Mouse (Mus musculus): Measurements from ENCODE around the gene Kif16b. TPM values are rescaled to one million over a fixed set of nuclear protein-coding genes. Genes with fewer than 3 reads are reported as not detected.

Gene Kif16b
- polyA plus RNA-seq, 1 experiment from 2014 or later = 10.5 TPM

DNA sequence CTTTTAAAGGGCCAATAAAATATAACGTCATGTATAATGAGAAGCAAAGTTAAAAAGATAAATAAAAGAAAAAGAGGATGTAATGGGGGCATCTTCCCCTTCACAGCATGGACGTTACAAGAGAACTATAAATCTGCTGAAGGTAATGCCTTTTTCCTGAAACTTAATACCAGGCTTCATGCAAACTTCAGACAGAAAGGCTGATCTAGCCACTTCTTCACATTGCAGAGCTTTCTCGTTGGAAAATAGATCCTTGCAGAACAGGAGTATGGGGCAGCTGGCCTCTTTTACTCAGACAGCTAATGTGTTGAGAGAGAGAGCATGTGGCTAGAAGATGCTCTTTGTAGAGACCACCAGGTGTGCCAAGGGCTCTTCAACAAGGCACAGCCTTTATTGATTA is 276.2 kb downstream of the Kif16b start:
- no peak for ATAC-seq (ENCODE audit: low read depth)
- H3K36me3 ChIP-seq (ENCODE audit: control insufficient read depth, insufficient read depth, low read length) = no peaks in the 10 kb centered on the region
- no peak overlapping the region for H3K4me2 ChIP-seq (ENCODE audit: low read depth, low read length)
- H3K27ac ChIP-seq (ENCODE audit: low read length) = no peak overlapping the region
- no peaks in the 10 kb centered on the region for H3K4me1 ChIP-seq (replicated peaks; ENCODE audit: control insufficient read depth, insufficient read depth, low read length)
- no peaks in the 10 kb centered on the region for H3K9me3 ChIP-seq (ENCODE audit: control insufficient read depth, low read length)
- H3K27me3 ChIP-seq (ENCODE audit: control insufficient read depth, insufficient read depth, low read depth, low read length) = no peaks in the 10 kb centered on the region
- 45% methylated on average over 3 of the region's 3 CpGs for WGBS
- no peak overlapping the region for H3K9ac ChIP-seq (ENCODE audit: low read length)
- H3K4me3 ChIP-seq (ENCODE audit: low read length) = no peak overlapping the region

- no peak overlapping the region for H3K4me2 ChIP-seq (ENCODE audit: low read depth, low read length)
- WGBS = 77% methylated on average over 2 of the region's 2 CpGs
- no peak for ATAC-seq (ENCODE audit: low read depth)
- no peak overlapping the region for H3K9ac ChIP-seq (ENCODE audit: low read length)
- H3K27ac ChIP-seq (ENCODE audit: low read length) = no peak overlapping the region
- 0 out of 2 replicates have a peak, but pooled peaks cover 2% of the 10 kb centered on the region for H3K36me3 ChIP-seq (ENCODE audit: control insufficient read depth, insufficient read depth, low read length)
- H3K27me3 ChIP-seq (ENCODE audit: control insufficient read depth, insufficient read depth, low read depth, low read length) = no peaks in the 10 kb centered on the region
- no peaks in the 10 kb centered on the region for H3K4me1 ChIP-seq (replicated peaks; ENCODE audit: control insufficient read depth, insufficient read depth, low read length)
- H3K9me3 ChIP-seq (ENCODE audit: control insufficient read depth, low read length) = no peaks in the 10 kb centered on the region
- no peak overlapping the region for H3K4me3 ChIP-seq (ENCODE audit: low read length)
Observed at GRCm38 (mm10) chr2:142624254-142624653, 277.1 kb downstream of the Kif16b start.

GRCm38 (mm10) chr2:142621152-142621551 is 280.2 kb downstream of the Kif16b start:
- H3K4me3 ChIP-seq (ENCODE audit: low read length) = no peak overlapping the region
- H3K9ac ChIP-seq (ENCODE audit: low read length) = no peak overlapping the region
- no peaks in the 10 kb centered on the region for H3K27me3 ChIP-seq (ENCODE audit: control insufficient read depth, insufficient read depth, low read depth, low read length)
- H3K9me3 ChIP-seq (ENCODE audit: control insufficient read depth, low read length) = no peaks in the 10 kb centered on the region
- no peak overlapping the region for H3K4me2 ChIP-seq (ENCODE audit: low read depth, low read length)
- 79% methylated on average over 4 of the region's 4 CpGs for WGBS
- 0 out of 2 replicates have a peak, but pooled peaks cover 3% of the 10 kb centered on the region for H3K36me3 ChIP-seq (ENCODE audit: control insufficient read depth, insufficient read depth, low read length)
- H3K4me1 ChIP-seq (replicated peaks; ENCODE audit: control insufficient read depth, insufficient read depth, low read length) = no peaks in the 10 kb centered on the region
- H3K27ac ChIP-seq (ENCODE audit: low read length) = no peak overlapping the region
- ATAC-seq (ENCODE audit: low read depth) = no peak

DNA sequence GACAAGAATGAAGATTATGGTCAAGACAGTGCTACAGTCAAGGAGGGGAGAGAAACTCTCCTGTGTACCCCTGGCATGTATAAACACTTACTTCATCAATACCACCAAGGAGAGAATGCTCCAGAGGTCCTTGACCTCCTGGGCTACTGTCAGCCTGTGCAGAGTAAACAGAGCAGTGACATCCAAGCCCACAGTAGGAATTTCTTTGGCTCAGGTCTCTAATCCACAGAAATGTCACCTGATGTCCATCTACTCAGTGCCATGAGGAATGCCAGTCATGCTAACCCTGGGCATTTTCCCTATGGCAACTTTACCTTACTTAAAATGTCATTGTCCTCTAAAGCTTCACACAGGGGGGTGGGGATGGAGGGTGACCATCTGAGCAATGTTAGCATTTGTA is 281.4 kb downstream of the Kif16b start:
- H3K27me3 ChIP-seq (ENCODE audit: control insufficient read depth, insufficient read depth, low read depth, low read length) = no peaks in the 10 kb centered on the region
- no peak overlapping the region for H3K4me3 ChIP-seq (ENCODE audit: low read length)
- ATAC-seq (ENCODE audit: low read depth) = no peak
- H3K9ac ChIP-seq (ENCODE audit: low read length) = no peak overlapping the region
- H3K9me3 ChIP-seq (ENCODE audit: control insufficient read depth, low read length) = no peaks in the 10 kb centered on the region
- 0 out of 2 replicates have a peak, but pooled peaks cover 3% of the 10 kb centered on the region for H3K36me3 ChIP-seq (ENCODE audit: control insufficient read depth, insufficient read depth, low read length)
- no peak overlapping the region for H3K27ac ChIP-seq (ENCODE audit: low read length)
- H3K4me1 ChIP-seq (replicated peaks; ENCODE audit: control insufficient read depth, insufficient read depth, low read length) = no peaks in the 10 kb centered on the region
- H3K4me2 ChIP-seq (ENCODE audit: low read depth, low read length) = no peak overlapping the region

DNA sequence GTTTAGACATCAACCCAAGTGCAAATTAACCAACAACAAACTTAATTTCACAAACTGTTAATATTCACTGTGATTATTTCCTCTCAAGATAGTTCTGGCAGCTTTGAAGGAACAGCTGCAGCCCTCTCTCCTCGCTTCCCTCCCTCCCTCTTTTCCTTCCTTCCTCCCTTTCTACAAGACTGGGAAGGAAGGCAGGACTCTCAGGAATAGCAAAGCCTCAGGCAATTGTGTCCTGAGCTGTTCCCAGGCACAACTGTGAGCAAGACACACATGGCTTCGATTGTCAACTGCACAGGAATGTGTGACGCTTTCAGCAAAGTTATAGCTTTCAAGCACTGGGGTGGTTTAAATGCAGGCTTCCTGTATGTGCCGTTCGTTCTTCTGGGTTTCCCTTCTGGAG is 286.8 kb downstream of the Kif16b start:
- Histone ChIP-seq H3K9me3 (ENCODE audit: control insufficient read depth, low read length) (no peaks in the 10 kb centered on the region), H3K4me3 (ENCODE audit: low read length) (no peak overlapping the region), H3K4me1 (replicated peaks; ENCODE audit: control insufficient read depth, insufficient read depth, low read length) (no peaks in the 10 kb centered on the region), H3K9ac (ENCODE audit: low read length) (no peak overlapping the region), H3K36me3 (ENCODE audit: control insufficient read depth, insufficient read depth, low read length) (0 out of 2 replicates have a peak, but pooled peaks cover 3% of the 10 kb centered on the region), H3K27ac (ENCODE audit: low read length) (no peak overlapping the region), H3K4me2 (ENCODE audit: low read depth, low read length) (no peak overlapping the region), H3K27me3 (ENCODE audit: control insufficient read depth, insufficient read depth, low read depth, low read length) (no peaks in the 10 kb centered on the region)
- 57% methylated on average over 5 of the region's 5 CpGs for WGBS
- no peak for ATAC-seq (ENCODE audit: low read depth)

- Histone ChIP-seq H3K36me3 (ENCODE audit: control insufficient read depth, insufficient read depth, low read length) (no peaks in the 10 kb centered on the region), H3K27me3 (ENCODE audit: control insufficient read depth, insufficient read depth, low read depth, low read length) (no peaks in the 10 kb centered on the region), H3K9ac (ENCODE audit: low read length) (no peak overlapping the region), H3K9me3 (ENCODE audit: control insufficient read depth, low read length) (no peaks in the 10 kb centered on the region), H3K4me3 (ENCODE audit: low read length) (no peak overlapping the region), H3K27ac (ENCODE audit: low read length) (no peak overlapping the region), H3K4me2 (ENCODE audit: low read depth, low read length) (no peak overlapping the region), H3K4me1 (replicated peaks; ENCODE audit: control insufficient read depth, insufficient read depth, low read length) (no peaks in the 10 kb centered on the region)
- no peak for ATAC-seq (ENCODE audit: low read depth)
- WGBS = 86% methylated on average over 5 of the region's 5 CpGs
Observed at GRCm38 (mm10) chr2:142612359-142612953, 288.9 kb downstream of the Kif16b start.

- no peak overlapping the region for H3K9ac ChIP-seq (ENCODE audit: low read length)
Observed at GRCm38 (mm10) chr2:142611113-142611512, 290.2 kb downstream of the Kif16b start.

GRCm38 (mm10) chr2:142610206-142610605 is 291.1 kb downstream of the Kif16b start:
- H3K27me3 ChIP-seq (ENCODE audit: control insufficient read depth, insufficient read depth, low read depth, low read length) = no peaks in the 10 kb centered on the region
- no peaks in the 10 kb centered on the region for H3K36me3 ChIP-seq (ENCODE audit: control insufficient read depth, insufficient read depth, low read length)
- no peak overlapping the region for H3K4me2 ChIP-seq (ENCODE audit: low read depth, low read length)
- H3K27ac ChIP-seq (ENCODE audit: low read length) = no peak overlapping the region
- no peaks in the 10 kb centered on the region for H3K9me3 ChIP-seq (ENCODE audit: control insufficient read depth, low read length)
- H3K4me3 ChIP-seq (ENCODE audit: low read length) = no peak overlapping the region
- no peak overlapping the region for H3K9ac ChIP-seq (ENCODE audit: low read length)
- no peak for ATAC-seq (ENCODE audit: low read depth)
- H3K4me1 ChIP-seq (replicated peaks; ENCODE audit: control insufficient read depth, insufficient read depth, low read length) = no peaks in the 10 kb centered on the region
- 63% methylated on average over 5 of the region's 5 CpGs for WGBS

More at GRCm38 (mm10) chr2:142611113-142611512, 290.2 kb downstream of the Kif16b start:
- no peak for ATAC-seq (ENCODE audit: low read depth)
- H3K36me3 ChIP-seq (ENCODE audit: control insufficient read depth, insufficient read depth, low read length) = no peaks in the 10 kb centered on the region
- no peaks in the 10 kb centered on the region for H3K4me1 ChIP-seq (replicated peaks; ENCODE audit: control insufficient read depth, insufficient read depth, low read length)
- H3K4me2 ChIP-seq (ENCODE audit: low read depth, low read length) = no peak overlapping the region
- no peaks in the 10 kb centered on the region for H3K27me3 ChIP-seq (ENCODE audit: control insufficient read depth, insufficient read depth, low read depth, low read length)
- H3K4me3 ChIP-seq (ENCODE audit: low read length) = no peak overlapping the region
- no peaks in the 10 kb centered on the region for H3K9me3 ChIP-seq (ENCODE audit: control insufficient read depth, low read length)
- H3K27ac ChIP-seq (ENCODE audit: low read length) = no peak overlapping the region
- WGBS = 85% methylated on average over 6 of the region's 6 CpGs

- H3K9me3 ChIP-seq (ENCODE audit: control insufficient read depth, low read length) = no peaks in the 10 kb centered on the region
- no peaks in the 10 kb centered on the region for H3K4me1 ChIP-seq (replicated peaks; ENCODE audit: control insufficient read depth, insufficient read depth, low read length)
- H3K27ac ChIP-seq (ENCODE audit: low read length) = no peak overlapping the region
- no peak overlapping the region for H3K9ac ChIP-seq (ENCODE audit: low read length)
- no peak overlapping the region for H3K4me3 ChIP-seq (ENCODE audit: low read length)
- no peaks in the 10 kb centered on the region for H3K27me3 ChIP-seq (ENCODE audit: control insufficient read depth, insufficient read depth, low read depth, low read length)
- WGBS = 93% methylated on average over 17 of the region's 17 CpGs
- no peaks in the 10 kb centered on the region for H3K36me3 ChIP-seq (ENCODE audit: control insufficient read depth, insufficient read depth, low read length)
- ATAC-seq (ENCODE audit: low read depth) = no peak
- H3K4me2 ChIP-seq (ENCODE audit: low read depth, low read length) = no peak overlapping the region
Observed at GRCm38 (mm10) chr2:142608778-142609177, 292.6 kb downstream of the Kif16b start.

DNA sequence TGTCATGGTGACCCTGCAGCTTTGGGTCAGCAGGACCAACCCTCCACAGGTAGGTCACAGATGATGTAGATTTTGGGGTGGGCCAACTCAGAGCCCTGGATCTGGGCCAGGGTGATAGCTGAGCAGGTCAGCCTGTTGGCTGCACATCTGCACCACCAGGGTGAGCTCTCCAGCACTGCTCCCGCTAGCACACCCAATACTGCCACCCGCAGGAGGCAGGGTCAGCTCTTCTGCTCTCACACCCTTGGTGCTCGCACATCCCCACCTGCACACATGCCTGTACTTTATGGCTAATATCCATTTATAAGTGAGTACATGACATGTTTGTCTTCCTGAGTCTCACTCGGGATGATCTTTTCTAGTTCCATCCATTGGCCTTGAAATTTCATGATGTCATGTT is 296.6 kb downstream of the Kif16b start:
- H3K36me3 ChIP-seq (ENCODE audit: control insufficient read depth, insufficient read depth, low read length) = no peaks in the 10 kb centered on the region

More for the DNA sequence above, 296.6 kb downstream of the Kif16b start:
- Histone ChIP-seq H3K27ac (ENCODE audit: low read length) (no peak overlapping the region), H3K4me3 (ENCODE audit: low read length) (no peak overlapping the region), H3K4me1 (replicated peaks; ENCODE audit: control insufficient read depth, insufficient read depth, low read length) (no peaks in the 10 kb centered on the region), H3K9me3 (ENCODE audit: control insufficient read depth, low read length) (no peaks in the 10 kb centered on the region), H3K4me2 (ENCODE audit: low read depth, low read length) (no peak overlapping the region), H3K9ac (ENCODE audit: low read length) (no peak overlapping the region), H3K27me3 (ENCODE audit: control insufficient read depth, insufficient read depth, low read depth, low read length) (no peaks in the 10 kb centered on the region)
- no peak for ATAC-seq (ENCODE audit: low read depth)
- WGBS = 72% methylated on average over 4 of the region's 4 CpGs
